Mouse (Mus musculus) adrenal gland, adult 2 months (tissue): ENCODE measurements around the gene Tmem59l. TPM values are rescaled to one million over a fixed set of nuclear protein-coding genes. Genes with fewer than 3 reads are reported as not detected.

Experiments used
- DNase-seq: peaks from one replicate; pipeline ENCODE4 v3.0.0; 2021
- polyA plus RNA-seq: library from polyadenylated mRNA; depleted of rRNA; stranded (reverse); fragments of >200 nt; gene quantifications from 2 replicates; pipeline ENCODE4 v1.2.3, GENCODE M21; 2012
- total RNA-seq, 2 experiments: library from RNA; stranded (reverse); gene quantifications; 2 replicates each; pipeline ENCODE4 v1.2.3; 2021

Tmem59l gene
- total and polyA plus RNA-seq, 3 experiments, result 16.8 to 42.9 (median 24.3) TPM

DNA sequence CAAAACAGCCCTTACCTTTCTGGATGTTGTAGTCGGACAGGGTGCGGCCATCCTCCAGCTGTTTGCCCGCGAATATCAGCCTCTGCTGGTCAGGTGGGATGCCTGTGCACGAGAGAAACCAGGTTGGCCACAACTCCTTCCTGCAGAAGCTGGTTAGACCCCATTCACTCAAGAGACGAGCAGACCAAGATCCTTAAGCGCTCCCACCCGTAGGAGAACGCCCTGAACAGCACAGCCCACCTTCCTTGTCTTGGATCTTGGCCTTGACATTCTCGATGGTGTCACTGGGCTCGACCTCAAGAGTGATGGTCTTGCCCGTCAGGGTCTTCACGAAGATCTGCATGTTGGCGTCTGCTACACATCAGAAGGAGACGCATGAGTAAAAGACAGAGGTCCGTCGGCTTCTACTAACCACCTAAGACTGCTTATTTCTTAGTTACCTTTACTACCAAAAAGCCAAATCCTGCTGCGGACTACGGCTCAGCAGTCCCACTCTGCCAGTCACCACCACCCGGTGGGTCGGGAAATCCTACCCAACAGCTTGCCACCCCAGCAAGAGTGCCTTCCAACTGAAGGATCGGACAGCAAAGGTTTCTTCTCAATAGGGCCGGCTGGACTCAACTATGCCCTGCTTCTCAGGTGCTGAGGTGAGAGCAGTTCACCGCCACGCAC lies 22.3 kb upstream of the Tmem59l start:
- DNase-seq, result no peak

- DNase-seq, result no peak
Measured at GRCm38 (mm10) chr8:70507027-70507393, 19.9 kb upstream of the Tmem59l start.

GRCm38 (mm10) chr8:70506328-70507026 lies 19.3 kb upstream of the Tmem59l start, which contains the start of gene Rex1bd:
Gene Rex1bd, minus strand, starts transcription at chr8:70506752.
- peak; percentile 96 for DNase-seq

DNA sequence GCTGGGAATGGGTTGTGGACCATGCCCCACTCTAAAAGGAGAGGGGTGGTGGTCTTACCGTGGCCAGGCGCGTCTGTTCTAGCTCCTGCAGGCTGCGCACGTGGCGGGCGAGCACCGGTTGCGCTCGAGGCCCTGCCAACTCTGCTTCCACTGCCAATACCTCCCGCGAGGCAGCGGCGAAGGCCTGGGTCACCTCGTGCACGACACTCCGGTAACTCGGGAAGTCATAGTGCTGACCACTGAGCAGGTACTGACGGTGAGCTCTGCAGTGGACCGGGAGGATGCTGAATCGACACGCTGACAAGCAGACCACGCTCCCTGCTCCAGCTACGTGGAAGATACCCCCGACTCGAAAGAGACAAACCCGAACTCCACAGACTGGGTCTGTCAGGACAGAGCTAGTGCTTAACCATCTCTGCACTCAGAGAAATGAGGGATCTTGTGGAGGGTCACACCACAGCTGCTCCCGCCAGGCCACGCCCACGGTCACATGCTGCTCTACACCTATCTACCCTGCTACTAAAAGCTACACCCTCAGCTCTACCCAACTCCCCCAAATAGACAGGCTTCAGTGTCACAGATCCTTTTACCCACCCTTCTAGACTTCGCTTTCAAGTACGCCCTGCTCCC lies 18.7 kb upstream of the Tmem59l start:
- no peak for DNase-seq

DNA sequence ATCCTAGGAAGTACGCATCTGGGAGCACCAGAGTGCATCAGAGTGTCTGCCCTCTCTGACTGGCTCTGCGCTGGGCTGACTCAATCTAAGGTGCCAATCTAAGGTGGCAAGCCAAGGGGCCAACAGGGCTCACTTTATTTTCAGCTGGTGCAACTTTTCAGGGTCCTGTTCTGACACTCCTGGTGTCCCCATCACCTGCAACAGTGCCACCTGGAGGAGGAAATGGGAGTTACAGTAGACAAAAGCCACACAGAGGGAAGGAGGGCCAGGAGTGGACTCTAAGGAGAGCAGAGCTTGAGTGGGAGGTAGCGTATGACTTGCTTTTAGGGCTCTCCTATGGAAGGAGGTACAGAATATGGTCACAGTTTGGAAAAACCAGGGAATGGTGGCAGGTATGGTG lies 17.7 kb upstream of the Tmem59l start:
- DNase-seq, result peak; percentile 78

DNA sequence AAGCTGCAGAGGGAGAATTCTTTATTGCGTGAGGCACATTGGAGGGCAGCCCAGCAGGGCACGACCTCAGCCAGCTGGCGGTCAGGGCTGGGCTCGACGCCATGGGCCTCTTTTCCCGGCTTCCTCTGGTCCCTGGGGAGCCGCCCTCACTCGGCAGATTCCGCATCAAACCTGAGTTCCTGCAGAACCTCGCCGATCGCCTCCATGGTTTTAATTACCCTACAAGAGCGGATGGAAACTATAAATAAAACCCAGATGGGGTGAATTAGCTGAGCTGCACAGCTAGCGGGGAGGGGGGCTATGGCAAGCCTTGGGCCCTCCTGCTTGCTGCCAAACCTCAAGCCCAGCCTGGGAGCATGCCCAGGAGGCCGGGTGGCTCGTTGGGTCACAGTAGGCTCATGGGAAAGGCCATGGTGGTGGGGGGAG lies 17.1 kb upstream of the Tmem59l start:
- peak; percentile 77 for DNase-seq

- peak; percentile 69 for DNase-seq
Measured at GRCm38 (mm10) chr8:70503062-70503750, 16.0 kb upstream of the Tmem59l start.

DNA sequence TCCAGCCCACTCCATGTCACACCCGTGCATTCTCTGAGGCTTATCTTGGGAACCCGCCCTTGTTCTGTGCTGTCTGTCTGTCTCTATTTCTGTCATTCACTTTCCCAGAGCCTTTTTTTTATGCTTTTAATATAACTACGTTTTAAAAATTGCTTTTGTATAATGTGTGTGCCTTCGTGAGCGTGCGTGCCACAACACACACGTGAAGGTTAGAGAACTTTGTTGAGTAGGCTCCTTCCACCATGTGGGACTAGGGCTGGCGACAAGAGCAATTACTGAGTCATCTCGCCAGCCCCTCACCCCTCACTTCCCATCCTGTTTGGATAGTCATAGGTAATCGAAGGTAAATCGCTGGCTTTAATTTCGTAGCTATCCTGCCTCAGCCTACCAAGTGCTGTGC lies 15.4 kb upstream of the Tmem59l start:
- DNase-seq, result no peak

DNA sequence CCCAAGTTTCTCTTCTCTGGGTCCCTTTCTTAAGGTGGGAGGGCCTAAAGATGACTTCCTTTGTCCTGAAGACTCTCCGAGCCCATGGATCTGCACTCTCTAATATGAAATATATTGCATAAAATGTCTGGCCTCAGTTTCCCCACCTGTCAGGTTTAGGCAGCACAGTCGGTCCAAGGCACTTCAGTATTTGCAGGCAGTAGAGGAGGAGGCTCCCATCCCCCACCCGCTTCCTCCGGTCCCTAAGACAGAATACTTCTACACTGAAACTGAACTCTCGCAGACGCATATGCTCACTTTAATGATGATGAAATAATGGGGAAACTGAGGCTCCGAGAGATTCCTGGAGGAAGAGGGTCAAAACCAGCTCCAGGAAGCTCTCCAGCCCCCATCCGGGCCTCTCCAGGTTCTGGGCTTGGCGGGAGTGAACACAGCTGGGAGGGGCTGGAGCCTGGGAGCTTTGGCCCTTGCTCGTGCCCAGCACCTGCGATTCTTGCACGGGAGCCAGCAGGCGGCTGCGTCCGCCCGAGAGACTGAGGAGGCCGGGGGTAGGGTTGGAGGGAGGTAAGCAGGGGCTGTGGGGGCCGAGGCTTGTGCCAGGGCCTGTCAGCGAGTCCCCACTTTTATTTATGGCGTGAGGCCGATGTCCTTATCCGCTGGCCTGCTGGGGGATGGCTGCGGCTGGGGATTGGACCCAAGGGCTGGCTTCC lies 14.8 kb upstream of the Tmem59l start:
- no peak for DNase-seq

DNA sequence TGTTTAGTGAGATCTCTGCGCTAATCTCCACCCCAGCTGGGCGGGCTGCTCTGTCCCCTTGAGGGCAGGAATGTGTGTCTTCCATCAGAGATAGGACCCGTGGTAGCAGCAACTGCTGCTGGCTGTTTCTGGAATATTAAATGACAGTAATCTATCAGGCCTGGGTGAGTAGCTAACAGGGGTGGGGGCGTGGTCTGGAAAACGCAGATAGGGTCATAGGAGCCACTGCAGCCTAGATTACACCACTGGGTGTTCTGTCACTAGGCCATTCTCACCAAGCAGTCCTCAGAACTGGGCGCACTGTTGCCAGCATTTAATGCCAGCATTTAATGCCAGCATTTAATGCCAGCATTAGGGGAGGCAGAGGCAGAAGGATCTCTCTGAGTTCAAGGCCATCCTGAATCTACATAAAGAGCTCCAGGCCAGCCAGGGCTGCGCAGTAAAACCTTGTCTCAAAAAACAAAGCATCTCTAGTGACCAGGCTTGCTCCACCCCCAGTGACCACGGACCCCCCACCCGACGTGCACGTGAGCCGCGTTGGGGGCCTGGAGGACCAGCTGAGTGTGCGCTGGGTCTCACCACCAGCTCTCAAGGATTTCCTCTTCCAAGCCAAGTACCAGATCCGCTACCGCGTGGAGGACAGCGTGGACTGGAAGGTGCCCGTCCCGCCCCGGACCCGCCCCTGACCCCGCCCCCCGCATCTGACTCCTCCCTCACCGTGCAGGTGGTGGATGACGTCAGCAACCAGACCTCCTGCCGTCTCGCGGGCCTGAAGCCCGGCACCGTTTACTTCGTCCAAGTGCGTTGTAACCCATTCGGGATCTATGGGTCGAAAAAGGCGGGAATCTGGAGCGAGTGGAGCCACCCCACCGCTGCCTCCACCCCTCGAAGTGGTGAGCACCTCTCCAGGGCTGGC lies 13.5 kb upstream of the Tmem59l start:
- DNase-seq, result no peak

DNA sequence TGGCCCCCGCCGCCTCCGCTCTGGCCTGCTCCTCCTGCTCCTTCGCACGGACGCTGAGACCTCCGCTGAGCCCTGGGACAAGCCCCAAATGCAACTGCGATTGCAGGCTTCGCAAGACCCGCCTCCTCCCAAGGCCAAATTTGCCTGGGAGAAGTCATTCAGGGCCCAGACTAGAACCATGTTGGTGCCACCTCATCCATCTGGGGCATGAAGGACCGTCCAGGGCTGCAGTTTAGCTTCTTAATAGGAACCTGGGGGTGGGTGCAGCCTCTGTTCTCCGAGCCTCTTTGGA lies 8.6 kb upstream of the Tmem59l start:
- peak; percentile 52 for DNase-seq

GRCm38 (mm10) chr8:70495001-70495770 lies 8.0 kb upstream of the Tmem59l start:
- no peak for DNase-seq

DNA sequence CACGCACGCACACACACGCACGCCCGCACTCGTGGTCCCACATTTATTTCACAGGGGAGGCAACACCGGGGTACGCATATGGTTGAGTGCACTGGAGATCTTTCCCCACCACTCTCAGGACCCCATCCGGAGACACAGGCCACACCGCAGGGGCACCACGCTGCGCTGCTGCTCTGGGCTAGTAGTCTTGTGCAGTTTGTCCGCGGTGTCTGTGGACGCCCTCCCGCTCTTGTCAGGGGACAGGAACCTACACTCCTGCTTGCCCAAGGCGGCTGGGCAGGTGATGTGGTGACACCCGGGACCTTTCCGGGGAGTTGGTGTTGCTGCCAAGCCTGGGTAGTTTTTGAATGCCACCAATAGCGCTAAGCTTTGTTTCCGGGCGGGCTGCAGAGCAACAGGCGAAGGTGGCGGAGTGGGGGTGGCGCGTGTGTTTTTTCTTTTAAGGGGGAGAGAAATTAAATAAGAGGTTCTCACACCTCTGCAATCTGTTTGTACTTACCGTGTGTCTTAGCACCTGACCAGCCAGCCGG lies 7.3 kb upstream of the Tmem59l start:
- no peak for DNase-seq

- no peak for DNase-seq
Measured at GRCm38 (mm10) chr8:70493692-70494415, 6.7 kb upstream of the Tmem59l start.

DNA sequence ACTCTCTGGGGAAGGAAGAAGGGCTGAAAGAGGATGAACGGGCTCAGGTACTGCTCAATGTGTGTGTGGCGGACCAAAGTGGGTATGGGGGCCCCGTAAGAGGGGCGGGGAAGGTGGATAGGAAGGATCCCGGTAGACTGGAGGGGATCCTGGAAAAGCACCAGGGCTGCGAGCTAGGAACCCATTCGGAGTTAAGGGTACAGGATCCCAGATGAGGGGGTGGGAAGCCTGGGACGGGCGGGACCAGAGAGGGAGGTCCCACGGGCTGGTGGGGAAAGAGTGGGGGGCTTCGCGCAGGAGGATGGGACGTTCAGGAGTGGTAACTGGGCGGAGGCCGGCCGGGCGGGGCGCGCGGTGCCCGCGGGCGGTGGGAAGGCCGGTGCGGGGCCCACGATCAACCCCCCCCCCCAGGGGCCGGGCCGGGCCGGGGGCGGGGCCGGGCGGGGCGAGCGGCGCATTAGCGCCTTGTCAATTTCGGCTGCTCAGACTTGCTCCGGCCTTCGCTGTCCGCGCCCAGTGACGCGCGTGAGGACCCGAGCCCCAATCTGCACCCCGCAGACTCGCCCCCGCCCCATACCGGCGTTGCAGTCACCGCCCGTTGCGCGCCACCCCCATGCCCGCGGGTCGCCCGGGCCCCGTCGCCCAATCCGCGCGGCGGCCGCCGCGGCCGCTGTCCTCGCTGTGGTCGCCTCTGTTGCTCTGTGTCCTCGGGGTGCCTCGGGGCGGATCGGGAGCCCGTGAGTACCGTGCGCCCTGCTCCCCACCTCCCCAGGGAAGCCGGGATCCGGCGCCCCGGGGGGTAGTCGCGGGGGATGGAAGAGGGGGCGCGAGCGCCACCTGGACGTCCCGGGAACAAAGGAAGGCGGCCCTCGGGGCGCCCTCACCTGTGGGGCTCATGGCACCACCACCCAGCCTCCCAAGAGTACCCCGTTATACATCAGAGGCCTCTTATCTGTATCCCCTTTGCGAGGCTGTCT lies 5.8 kb upstream of the Tmem59l start, which contains the start of gene Crlf1:
Gene Crlf1 (plus strand): TSS at position 495 of the 977 bp plus-strand sequence.
- peak; percentile 52 for DNase-seq

GRCm38 (mm10) chr8:70490880-70491495 lies 3.8 kb upstream of the Tmem59l start:
- no peak for DNase-seq
